8 mouse cellular contexts compared by ENCODE assay signal in genomic region chr2:178101957-178102356, GRCm38 (mm10). TPM values are rescaled to one million over a fixed set of nuclear protein-coding genes. Genes with fewer than 3 reads are reported as not detected.
DNase-seq lines count a peak whose midpoint lies in the region; ATAC-seq and TF ChIP-seq lines count a peak whose summit lies in the region.

No protein-coding gene starts in this region.

- no peak for ATAC-seq in intestine, postnatal 0 days
- ATAC-seq in midbrain, embryonic 12.5 days (ENCODE audit: low FRiP score, low read depth): peak; percentile 78

- no peaks in the 10 kb centered on the region; the same call in 1 of the 2 replicates for H3K27me3 ChIP-seq in heart, adult 2 months (ENCODE audit: control insufficient read depth, insufficient read depth, low read length)
- H3K27me3 ChIP-seq in intestine, postnatal 0 days (replicated peaks; ENCODE audit: control insufficient read depth, insufficient read depth, low read length): no peaks in the 10 kb centered on the region
- H3K27me3 ChIP-seq in midbrain, embryonic 12.5 days: no peaks in the 10 kb centered on the region

- TF ChIP-seq EP300 in heart, adult 2 months (IDR thresholded peaks at IDR 0.05; ENCODE audit: insufficient read depth, low read depth, low read length): no peak

- TF ChIP-seq POLR2A in heart, adult 2 months (IDR thresholded peaks at IDR 0.05; ENCODE audit: insufficient read depth, low read depth, low read length): no peak

- no peak overlapping the region for H3K27ac ChIP-seq in heart, adult 2 months
- H3K27ac ChIP-seq in intestine, postnatal 0 days (ENCODE audit: low read depth, low read length): no peak overlapping the region
- no peak overlapping the region for H3K27ac ChIP-seq in midbrain, embryonic 12.5 days (replicated peaks)

- WGBS in heart, adult 2 months: 14% methylated on average over 7 of the region's 7 CpGs
- WGBS in intestine, postnatal 0 days: 11% methylated on average over 7 of the region's 7 CpGs
- 13% methylated on average over 7 of the region's 7 CpGs for WGBS in midbrain, embryonic 12.5 days

- H3K4me2 ChIP-seq in intestine, postnatal 0 days (replicated peaks; ENCODE audit: low read depth): no peak overlapping the region
- H3K4me2 ChIP-seq in midbrain, embryonic 12.5 days (replicated peaks): no peak overlapping the region

- H3K4me3 ChIP-seq in heart, adult 2 months: no peak overlapping the region
- no peak overlapping the region for H3K4me3 ChIP-seq in intestine, postnatal 0 days (ENCODE audit: low read depth, low read length)
- H3K4me3 ChIP-seq in midbrain, embryonic 12.5 days: no peak overlapping the region

- H3K79me2 ChIP-seq in heart, adult 2 months (replicated peaks; ENCODE audit: control insufficient read depth, insufficient read depth, low read length): no peaks in the 10 kb centered on the region

- peak; percentile 24 to 36 for DNase-seq in heart, adult 2 months
- no peak for DNase-seq in heart, adult 11 months
- DNase-seq in cerebellum, adult 8-10 months: peak; percentile 80
- peak; percentile 48 to 85 for DNase-seq in frontal cortex, adult 2 months (ENCODE audit: extremely low spot score in 1 of 2, low spot score in 1 of 2)
- peak; percentile 66 to 84 for DNase-seq in left cerebral cortex, postnatal 25 days (ENCODE audit: low spot score in 2 of 2)
- peak; percentile 66 for DNase-seq in testis, postnatal 10 days (ENCODE audit: low spot score)

- no peaks in the 10 kb centered on the region for H3K9me3 ChIP-seq in intestine, postnatal 0 days (ENCODE audit: control insufficient read depth)
- H3K9me3 ChIP-seq in midbrain, embryonic 12.5 days: no peaks in the 10 kb centered on the region

- H3K4me1 ChIP-seq in heart, adult 2 months (ENCODE audit: control insufficient read depth, insufficient read depth, low read length): no peaks in the 10 kb centered on the region; the same call in 1 of the 2 replicates
- H3K4me1 ChIP-seq in intestine, postnatal 0 days (replicated peaks; ENCODE audit: control insufficient read depth, insufficient read depth, low read length): no peaks in the 10 kb centered on the region
- no peaks in the 10 kb centered on the region for H3K4me1 ChIP-seq in midbrain, embryonic 12.5 days

- TF ChIP-seq CTCF in heart, adult 2 months (IDR thresholded peaks at IDR 0.05): peak; percentile 81
- peak; percentile 76 for TF ChIP-seq CTCF in intestine, postnatal 0 days (IDR thresholded peaks at IDR 0.05; ENCODE audit: low read depth)

- no peaks in the 10 kb centered on the region for H3K36me3 ChIP-seq in heart, adult 2 months (ENCODE audit: control insufficient read depth, insufficient read depth, low read length)
- no peaks in the 10 kb centered on the region for H3K36me3 ChIP-seq in intestine, postnatal 0 days (ENCODE audit: control insufficient read depth, insufficient read depth)
- no peaks in the 10 kb centered on the region for H3K36me3 ChIP-seq in midbrain, embryonic 12.5 days

- no peak overlapping the region for H3K9ac ChIP-seq in heart, adult 2 months (ENCODE audit: low read depth, low read length)
- no peak overlapping the region for H3K9ac ChIP-seq in intestine, postnatal 0 days (ENCODE audit: low read depth, low read length)
- H3K9ac ChIP-seq in midbrain, embryonic 12.5 days (replicated peaks): no peak overlapping the region

- intact Hi-C loops in heart, adult 2 months (cut with DNase I): loop anchor here (1.0 kb wide), 1 partner anchor 162 kb away; no protein-coding TSS in a partner anchor
- intact Hi-C loops in left cerebral cortex, postnatal 25 days (cut with DNase I): loop anchor here (2.0 kb wide), 1 partner anchor 17 kb away; the partner anchor contains the start of gene Phactr3

RNA-seq across cellular contexts. Expression of gene Phactr3, which starts 16.8 kb away (rescaled TPM):
- 1 to 10 TPM in 1 of 2 experiments, under 1 TPM in 1; 0.64 to 1.3 TPM for total RNA-seq in heart, adult 2 months (2021)
- polyA plus RNA-seq in heart, adult 2 months (2012; rRNA removed): 0.39 and 1.4 TPM in 2 replicates
- 139 and 140 TPM in 2 replicates for polyA plus RNA-seq in frontal cortex, adult 2 months (2012; rRNA removed)
- polyA plus RNA-seq in intestine, postnatal 0 days (2015; fragmentation: Nextera tagmentation; extraction: Ambion mirVana): 2.2 and 2.3 TPM in 2 replicates
- total RNA-seq in left cerebral cortex, postnatal 25 days (2021): 100 to 1,000 TPM; 158 TPM
- polyA plus RNA-seq in midbrain, embryonic 12.5 days (2016; fragmentation: Nextera tagmentation; extraction: Ambion mirVana): 19.1 and 20.0 TPM in 2 replicates

RNA-seq across cellular contexts. Expression of gene Zfp931, which starts 23.7 kb away (rescaled TPM):
- 10 to 100 TPM; 11.7 to 14.9 TPM for total RNA-seq in heart, adult 2 months (2021)
- polyA plus RNA-seq in heart, adult 2 months (2012; rRNA removed): 2.6 and 5.0 TPM in 2 replicates
- 15.7 and 15.8 TPM in 2 replicates for polyA plus RNA-seq in frontal cortex, adult 2 months (2012; rRNA removed)
- polyA plus RNA-seq in intestine, postnatal 0 days (2015; fragmentation: Nextera tagmentation; extraction: Ambion mirVana): 4.9 and 5.9 TPM in 2 replicates
- total RNA-seq in left cerebral cortex, postnatal 25 days (2021): 10 to 100 TPM; 22.6 to 23.7 TPM
- 13.7 and 13.8 TPM in 2 replicates for polyA plus RNA-seq in midbrain, embryonic 12.5 days (2016; fragmentation: Nextera tagmentation; extraction: Ambion mirVana)
